Mouse (Mus musculus) embryonic facial prominence, embryonic 13.5 days (tissue): ENCODE measurements around the gene Lrig2. TPM values are rescaled to one million over a fixed set of nuclear protein-coding genes. Genes with fewer than 3 reads are reported as not detected.

Experiments used
- ATAC-seq: fragments of 200-750 bp; cut with Nextera tagmentation; 2 replicates; pipeline ENCODE4 v1.8.0; 2017; ENCODE audit warnings: low read depth; ENCODE audit not compliant: insufficient number of reproducible peaks, insufficient read depth, low FRiP score, low TSS enrichment
- H3K27ac ChIP-seq: fragments of 300-500 bp; sonication (generic); 2 replicates; pipeline ENCODE4 v1.5.1; 2015; ENCODE audit warnings: moderate library complexity, mild to moderate bottlenecking, inconsistent platforms
- H3K27me3 ChIP-seq: fragments of 300-500 bp; sonication (generic); 2 replicates; pipeline ENCODE4 v1.6.1; 2015; ENCODE audit warnings: mild to moderate bottlenecking, inconsistent platforms
- H3K36me3 ChIP-seq: fragments of 300-500 bp; sonication (generic); 2 replicates; pipeline ENCODE4 v1.6.1; 2015; ENCODE audit warnings: mild to moderate bottlenecking, inconsistent platforms
- H3K4me1 ChIP-seq: fragments of 300-500 bp; sonication (generic); 2 replicates; pipeline ENCODE4 v1.6.1; 2015; ENCODE audit warnings: inconsistent platforms
- H3K4me2 ChIP-seq: fragments of 300-500 bp; sonication (generic); 2 replicates; pipeline ENCODE4 v1.6.1; 2015; ENCODE audit warnings: moderate library complexity, mild to moderate bottlenecking, inconsistent platforms
- H3K4me3 ChIP-seq: fragments of 300-500 bp; sonication (generic); 2 replicates; pipeline ENCODE4 v1.5.1; 2015; ENCODE audit warnings: mild to moderate bottlenecking, inconsistent platforms
- H3K9ac ChIP-seq: fragments of 300-500 bp; sonication (generic); 2 replicates; pipeline ENCODE4 v1.6.1; 2015; ENCODE audit warnings: mild to moderate bottlenecking, inconsistent platforms
- H3K9me3 ChIP-seq: fragments of 300-500 bp; sonication (generic); 2 replicates; pipeline ENCODE4 v1.6.1; 2016; ENCODE audit warnings: inconsistent platforms
- WGBS: fragments of 180-500 bp; shearing (Covaris S2); methylation state at CpG from one replicate; pipeline ENCODE4 v1.1.7; 2015; ENCODE audit warnings: mixed read lengths; 5-methylcytosine and 5-hydroxymethylcytosine counted together
- polyA plus RNA-seq: library from polyadenylated mRNA; unstranded; fragments of >200 nt; fragmentation: Nextera tagmentation; extraction: Ambion mirVana; gene quantifications from 2 replicates; pipeline ENCODE4 v1.2.1, GENCODE M21; 2015

Lrig2 gene
- polyA plus RNA-seq, 1 experiment from 2014 or later = 21.1 TPM

DNA sequence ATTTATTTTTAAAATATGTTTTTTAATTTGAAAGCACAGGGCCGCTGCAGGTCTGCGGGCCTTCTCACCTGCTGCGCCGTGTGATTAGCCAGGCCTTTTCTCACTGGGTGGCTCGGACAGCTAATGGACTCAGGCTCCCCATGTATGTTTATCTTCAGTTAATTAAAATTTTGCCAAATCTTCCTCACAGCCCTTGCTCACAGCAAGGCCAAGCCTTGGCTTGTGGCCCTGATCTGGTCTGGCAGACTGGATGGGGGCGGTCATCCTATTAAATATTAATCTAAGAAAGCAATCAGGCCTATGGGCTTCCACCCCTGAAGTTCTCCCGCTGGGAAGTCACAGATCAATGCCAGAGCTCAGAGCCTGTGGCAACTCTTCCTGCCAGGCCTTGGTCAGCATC lies 87.4 kb downstream of the Lrig2 start:
- Histone ChIP-seq H3K4me3 (no peak overlapping the region), H3K4me1 (no peaks in the 10 kb centered on the region), H3K9ac (no peak overlapping the region), H3K9me3 (no peaks in the 10 kb centered on the region), H3K27ac (no peak overlapping the region), H3K36me3 (no peaks in the 10 kb centered on the region), H3K27me3 (no peaks in the 10 kb centered on the region), H3K4me2 (no peak overlapping the region)
- no peak for ATAC-seq
- WGBS = 86% methylated on average over 7 of the region's 7 CpGs

DNA sequence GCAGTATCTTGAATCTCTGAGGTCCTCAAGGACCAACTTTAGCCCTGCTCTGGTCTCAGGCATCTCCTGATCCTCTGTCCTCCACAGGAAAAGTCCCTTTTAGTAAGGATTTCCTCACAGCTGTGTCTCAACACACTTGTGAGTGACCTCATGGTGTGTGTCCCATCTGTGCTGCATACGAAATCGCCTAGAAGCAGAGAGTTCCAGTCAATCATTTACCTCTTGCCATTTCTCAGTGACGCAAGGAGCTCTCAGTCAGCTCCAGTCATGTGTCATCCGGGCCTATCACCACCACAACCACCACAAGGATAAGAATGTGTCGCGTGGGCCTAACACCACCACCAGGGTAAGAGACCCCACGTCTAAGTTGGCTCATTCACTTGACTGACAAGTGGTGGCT lies 90.8 kb downstream of the Lrig2 start:
- H3K9me3 ChIP-seq = no peaks in the 10 kb centered on the region
- WGBS = 90% methylated on average over 7 of the region's 7 CpGs
- no peaks in the 10 kb centered on the region for H3K4me1 ChIP-seq
- no peak for ATAC-seq
- no peak overlapping the region for H3K27ac ChIP-seq
- H3K4me3 ChIP-seq = no peak overlapping the region
- H3K27me3 ChIP-seq = no peaks in the 10 kb centered on the region
- H3K36me3 ChIP-seq = no peaks in the 10 kb centered on the region
- H3K4me2 ChIP-seq = no peak overlapping the region
- H3K9ac ChIP-seq = no peak overlapping the region

DNA sequence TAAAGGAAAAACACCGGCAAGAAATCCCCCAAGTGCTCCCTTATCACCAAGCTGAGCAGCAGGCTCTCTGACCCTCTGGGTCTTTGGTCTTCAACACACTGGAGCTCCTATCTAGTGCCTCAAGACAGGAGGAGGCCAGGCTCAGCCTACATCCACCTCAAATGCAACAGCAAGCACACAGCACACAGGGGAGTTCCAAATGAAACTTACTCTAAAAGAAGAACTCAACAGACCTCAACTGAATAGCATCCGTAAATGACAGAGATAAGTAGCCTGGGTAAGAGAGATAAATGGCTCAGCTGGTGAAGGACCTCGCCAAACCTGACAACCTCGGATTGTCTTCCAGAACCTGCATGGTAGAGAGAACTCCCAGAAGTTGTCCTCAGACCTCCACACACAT lies 91.7 kb downstream of the Lrig2 start:
- 72% methylated on average over 4 of the region's 4 CpGs for WGBS

DNA sequence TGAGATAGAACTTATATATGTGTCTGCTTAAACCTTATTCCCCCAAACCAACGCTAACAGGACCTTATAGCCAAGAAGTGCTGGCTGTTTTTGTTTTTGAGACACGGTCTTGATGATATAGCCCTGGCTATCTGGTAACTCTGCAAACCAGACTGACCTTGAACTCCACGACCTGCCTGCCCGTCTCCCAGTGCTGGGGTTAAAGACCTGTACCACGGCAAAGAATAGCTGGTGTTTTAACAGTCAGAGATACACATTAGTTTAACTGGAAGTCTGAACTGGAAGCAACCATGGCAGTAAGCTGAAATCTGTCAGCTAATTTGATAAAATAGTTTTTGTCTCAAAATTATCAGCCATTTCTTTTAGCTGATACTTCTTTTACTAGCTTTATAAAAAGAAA lies 94.9 kb downstream of the Lrig2 start:
- no peaks in the 10 kb centered on the region for H3K36me3 ChIP-seq
- no peaks in the 10 kb centered on the region for H3K4me1 ChIP-seq
- no peak overlapping the region for H3K9ac ChIP-seq
- no peak overlapping the region for H3K27ac ChIP-seq
- H3K4me2 ChIP-seq = no peak overlapping the region
- H3K27me3 ChIP-seq = no peaks in the 10 kb centered on the region
- no peak for ATAC-seq
- H3K4me3 ChIP-seq = no peak overlapping the region
- WGBS = 66% methylated on average over 5 of the region's 5 CpGs
- H3K9me3 ChIP-seq = no peaks in the 10 kb centered on the region

More for the DNA sequence above, 91.7 kb downstream of the Lrig2 start:
- no peaks in the 10 kb centered on the region for H3K36me3 ChIP-seq
- H3K9me3 ChIP-seq = no peaks in the 10 kb centered on the region
- no peaks in the 10 kb centered on the region for H3K4me1 ChIP-seq
- no peak overlapping the region for H3K4me3 ChIP-seq
- no peak overlapping the region for H3K27ac ChIP-seq
- ATAC-seq = no peak
- no peak overlapping the region for H3K4me2 ChIP-seq
- no peaks in the 10 kb centered on the region for H3K27me3 ChIP-seq
- no peak overlapping the region for H3K9ac ChIP-seq

DNA sequence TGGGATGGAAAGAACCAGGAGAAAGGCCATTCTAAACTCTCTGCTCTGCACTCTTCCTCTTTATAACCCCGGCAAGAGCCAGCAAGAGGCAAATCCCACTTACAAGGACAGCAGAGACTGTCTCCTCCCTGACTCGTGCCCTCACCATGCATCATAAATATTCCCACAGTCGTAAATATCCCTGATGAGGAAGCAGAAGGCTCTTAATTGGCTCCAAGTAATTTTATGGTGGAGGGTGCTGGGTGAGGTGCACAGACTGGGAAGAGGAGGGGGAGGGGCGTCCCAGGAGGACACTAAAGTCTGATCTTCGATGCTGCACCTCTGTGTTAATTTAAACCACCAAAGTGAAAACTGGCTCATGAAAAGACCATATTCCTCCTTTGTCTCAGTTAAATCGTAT lies 99.2 kb downstream of the Lrig2 start:
- Histone ChIP-seq H3K9me3 (no peaks in the 10 kb centered on the region), H3K27ac (no peak overlapping the region), H3K27me3 (no peaks in the 10 kb centered on the region), H3K36me3 (no peaks in the 10 kb centered on the region), H3K4me3 (no peak overlapping the region), H3K4me2 (no peak overlapping the region), H3K4me1 (no peaks in the 10 kb centered on the region), H3K9ac (no peak overlapping the region)
- no peak for ATAC-seq
- 80% methylated on average over 6 of the region's 6 CpGs for WGBS

DNA sequence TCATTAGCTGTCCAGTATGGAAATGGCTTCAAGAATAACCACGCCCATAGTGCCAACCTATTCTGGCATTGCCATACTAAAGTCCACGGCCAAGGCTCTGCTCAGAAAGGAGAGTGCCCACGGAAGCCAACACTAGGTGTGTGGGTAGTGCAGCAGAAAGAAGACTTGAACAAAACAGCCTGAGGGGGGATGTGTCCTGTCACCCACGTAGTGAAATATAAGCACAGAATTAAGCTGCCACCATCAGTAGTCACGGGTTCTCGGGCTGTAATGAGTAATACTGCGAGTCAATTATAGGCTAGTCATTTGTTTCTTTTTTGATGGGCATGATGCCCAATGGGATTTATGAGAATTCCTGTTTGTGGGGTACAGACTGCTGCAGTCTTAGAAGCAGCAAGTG lies 104.2 kb downstream of the Lrig2 start:
- no peak overlapping the region for H3K4me2 ChIP-seq
- no peak overlapping the region for H3K27ac ChIP-seq
- H3K27me3 ChIP-seq = no peaks in the 10 kb centered on the region
- no peaks in the 10 kb centered on the region for H3K4me1 ChIP-seq
- H3K4me3 ChIP-seq = no peak overlapping the region
- H3K9me3 ChIP-seq = no peaks in the 10 kb centered on the region
- H3K9ac ChIP-seq = no peak overlapping the region
- no peaks in the 10 kb centered on the region for H3K36me3 ChIP-seq
- 84% methylated on average over 7 of the region's 7 CpGs for WGBS
- no peak for ATAC-seq

DNA sequence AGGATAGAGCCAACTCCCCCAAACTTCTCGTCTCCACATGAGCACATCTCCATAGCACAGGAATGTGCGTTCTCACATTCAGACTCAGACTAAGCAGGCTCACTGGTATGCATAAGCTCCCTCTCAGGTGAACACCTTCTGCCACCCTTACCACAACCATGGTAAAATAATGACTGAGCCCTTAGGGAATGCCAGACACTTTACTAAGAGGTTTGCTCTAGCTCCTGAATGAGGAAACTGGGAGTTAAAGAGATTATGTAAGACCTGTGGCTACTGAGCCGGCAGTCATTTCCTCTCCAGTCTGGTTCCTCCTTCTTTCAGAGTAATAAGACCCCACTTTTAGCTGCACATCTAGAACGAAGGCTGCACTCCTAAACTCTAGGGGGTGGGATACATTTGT lies 108.1 kb downstream of the Lrig2 start:
- Histone ChIP-seq H3K27ac (no peak overlapping the region), H3K4me2 (no peak overlapping the region), H3K9ac (no peak overlapping the region), H3K36me3 (no peaks in the 10 kb centered on the region), H3K4me3 (no peak overlapping the region), H3K9me3 (no peaks in the 10 kb centered on the region), H3K27me3 (no peaks in the 10 kb centered on the region), H3K4me1 (no peaks in the 10 kb centered on the region)
- 71% methylated on average over 4 of the region's 4 CpGs for WGBS
- no peak for ATAC-seq

DNA sequence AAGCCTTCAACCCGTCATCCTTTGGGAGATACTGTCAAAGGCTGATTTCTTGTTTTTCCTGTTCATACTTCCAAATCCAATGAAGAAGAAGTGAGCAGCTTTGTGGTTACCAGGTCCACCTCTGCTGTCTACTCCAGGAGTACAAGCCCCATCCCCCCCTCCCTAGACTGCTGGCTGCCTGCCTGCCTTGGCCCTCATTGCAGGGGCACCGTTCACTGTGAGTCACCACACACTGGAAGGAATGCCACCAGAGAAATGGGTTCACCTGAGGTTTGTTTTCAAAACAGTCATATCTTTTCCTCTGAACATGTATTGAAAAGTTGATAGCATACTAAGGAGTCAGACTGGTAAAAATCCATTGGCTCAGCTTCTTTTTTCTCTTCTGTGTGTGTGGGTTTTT lies 110.5 kb downstream of the Lrig2 start:
- H3K4me1 ChIP-seq = peaks cover 7% of the 10 kb centered on the region; the same call in 1 of the 2 replicates
- H3K9ac ChIP-seq = no peak overlapping the region
- no peaks in the 10 kb centered on the region for H3K27me3 ChIP-seq
- no peak overlapping the region for H3K4me2 ChIP-seq
- no peak overlapping the region for H3K4me3 ChIP-seq
- no peak overlapping the region for H3K27ac ChIP-seq
- no peaks in the 10 kb centered on the region for H3K36me3 ChIP-seq
- 65% methylated on average over 2 of the region's 2 CpGs for WGBS
- no peaks in the 10 kb centered on the region for H3K9me3 ChIP-seq
- no peak for ATAC-seq

DNA sequence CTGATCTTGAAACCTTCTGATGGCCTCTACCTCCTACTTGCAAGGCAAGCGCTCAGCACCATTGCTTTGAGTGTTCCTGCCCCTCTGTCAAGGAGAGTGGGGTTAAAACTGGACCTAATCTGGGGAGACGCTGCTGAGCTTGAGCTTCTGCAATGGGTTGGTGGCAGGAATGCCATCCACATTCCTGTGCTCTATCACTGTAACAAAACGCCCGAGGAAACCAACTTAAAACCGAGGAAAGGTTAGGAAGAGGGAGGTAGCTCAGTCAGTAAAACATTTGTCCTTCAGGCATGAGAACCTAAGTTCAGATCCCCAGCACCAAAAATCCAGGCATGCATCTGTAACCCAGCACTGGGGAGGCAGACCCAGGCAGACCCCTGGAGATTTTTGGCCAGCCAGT lies 111.6 kb downstream of the Lrig2 start:
- H3K27ac ChIP-seq = no peak overlapping the region
- H3K9ac ChIP-seq = no peak overlapping the region
- no peak for ATAC-seq
- no peaks in the 10 kb centered on the region for H3K9me3 ChIP-seq
- H3K36me3 ChIP-seq = no peaks in the 10 kb centered on the region
- H3K4me3 ChIP-seq = no peak overlapping the region
- no peak overlapping the region for H3K4me2 ChIP-seq
- peaks cover 10% of the 10 kb centered on the region; the same call in 1 of the 2 replicates for H3K4me1 ChIP-seq
- WGBS = 78% methylated on average over 5 of the region's 5 CpGs
- H3K27me3 ChIP-seq = no peaks in the 10 kb centered on the region

DNA sequence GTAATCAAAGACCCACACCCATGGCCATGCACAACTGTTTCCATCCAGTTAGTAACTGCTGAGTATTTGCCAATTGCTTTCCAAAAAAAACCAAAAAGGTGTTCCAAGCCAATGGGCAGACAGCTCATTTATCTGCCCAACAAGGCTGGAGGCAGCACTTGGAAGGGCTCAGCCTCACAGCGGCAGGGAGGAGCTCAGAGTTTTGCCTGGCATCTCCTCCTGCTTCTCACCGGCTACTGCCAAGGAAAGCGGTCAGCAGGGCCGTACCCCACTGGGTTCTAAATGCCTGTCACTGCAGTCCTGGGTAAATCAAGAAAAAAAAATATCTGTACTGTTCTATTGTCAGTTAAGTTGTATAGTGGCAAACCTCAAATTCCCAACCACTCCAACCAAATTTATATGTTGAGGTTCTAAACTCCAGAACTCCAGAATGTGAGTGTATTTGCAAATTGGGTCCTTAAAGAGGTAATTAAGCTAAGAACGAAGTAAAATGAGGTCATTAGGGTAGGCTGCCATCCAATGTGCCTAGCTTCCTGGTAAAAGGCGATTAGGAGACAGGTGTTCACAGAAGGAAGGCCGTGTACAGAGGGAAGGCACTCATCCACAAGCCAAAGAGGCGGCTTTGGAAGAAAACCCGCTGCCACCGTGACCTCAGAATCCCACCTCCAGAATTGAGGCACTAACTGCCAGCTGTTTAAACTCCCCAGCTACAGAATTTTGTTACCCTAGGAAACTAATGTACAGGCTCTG lies 112.2 kb downstream of the Lrig2 start:
- WGBS = 79% methylated on average over 10 of the region's 10 CpGs
- H3K27me3 ChIP-seq = no peaks in the 10 kb centered on the region

DNA sequence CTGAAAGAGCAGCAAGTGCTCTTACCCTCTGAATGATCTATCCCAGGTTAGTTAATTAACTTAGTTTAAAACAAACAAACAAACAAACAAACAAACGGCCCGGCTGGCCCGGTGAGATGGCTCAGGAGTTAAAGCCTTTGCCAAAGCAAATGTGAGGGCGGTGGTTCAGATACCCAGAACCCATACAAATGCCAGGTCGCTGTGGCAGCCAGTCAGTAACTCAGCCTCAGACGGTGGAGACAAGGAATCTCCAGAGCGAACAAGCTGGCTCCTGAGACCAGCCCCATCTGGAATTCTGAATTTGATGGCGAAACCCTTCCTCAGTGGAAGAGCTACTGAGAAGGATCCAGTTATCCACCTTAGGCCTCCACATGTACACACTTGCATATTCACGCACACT lies 114.4 kb downstream of the Lrig2 start:
- no peak overlapping the region for H3K4me3 ChIP-seq
- no peak overlapping the region for H3K27ac ChIP-seq
- H3K27me3 ChIP-seq = no peaks in the 10 kb centered on the region
- H3K9me3 ChIP-seq = no peaks in the 10 kb centered on the region
- WGBS = 81% methylated on average over 9 of the region's 9 CpGs
- no peak for ATAC-seq
- H3K9ac ChIP-seq = no peak overlapping the region
- H3K36me3 ChIP-seq = no peaks in the 10 kb centered on the region
- peaks cover 10% of the 10 kb centered on the region; the same call in 1 of the 2 replicates for H3K4me1 ChIP-seq
- no peak overlapping the region for H3K4me2 ChIP-seq

More for the DNA sequence above, 112.2 kb downstream of the Lrig2 start:
- no peaks in the 10 kb centered on the region for H3K9me3 ChIP-seq
- ATAC-seq = no peak
- H3K4me1 ChIP-seq = peaks cover 10% of the 10 kb centered on the region; the same call in 1 of the 2 replicates
- H3K27ac ChIP-seq = no peak overlapping the region
- no peak overlapping the region for H3K4me2 ChIP-seq
- H3K4me3 ChIP-seq = no peak overlapping the region
- H3K9ac ChIP-seq = no peak overlapping the region
- H3K36me3 ChIP-seq = no peaks in the 10 kb centered on the region

DNA sequence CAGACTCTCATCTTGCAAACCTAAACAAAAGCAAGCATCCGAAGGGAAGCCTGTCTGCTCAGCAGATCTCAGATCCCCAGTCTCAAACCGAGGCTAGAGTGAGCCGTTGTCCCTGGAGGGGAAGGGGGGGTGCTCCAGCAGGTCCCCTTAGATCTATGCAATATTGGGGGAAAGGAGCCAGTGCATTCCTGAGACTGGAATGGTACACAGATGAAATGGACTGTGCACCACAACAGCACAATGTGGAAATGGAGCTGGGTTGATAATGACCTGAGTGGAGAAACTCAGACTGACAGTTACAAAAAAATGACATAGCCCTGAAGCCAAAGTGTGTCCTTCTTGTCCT lies 115.0 kb downstream of the Lrig2 start:
- H3K4me1 ChIP-seq = peaks cover 10% of the 10 kb centered on the region; the same call in 1 of the 2 replicates
- no peak overlapping the region for H3K9ac ChIP-seq
- H3K4me2 ChIP-seq = no peak overlapping the region
- no peaks in the 10 kb centered on the region for H3K36me3 ChIP-seq
- no peaks in the 10 kb centered on the region for H3K9me3 ChIP-seq
- no peak overlapping the region for H3K4me3 ChIP-seq
- no peak overlapping the region for H3K27ac ChIP-seq
- no peaks in the 10 kb centered on the region for H3K27me3 ChIP-seq
- 25% methylated on average over 3 of the region's 3 CpGs for WGBS
- no peak for ATAC-seq
